Mouse (Mus musculus) olfactory bulb, adult 2 months (tissue): ENCODE measurements around the gene Rab25.

ENCODE experiments used
- CTCF ChIP-seq: fragments of 200-500 bp; IDR thresholded peaks from 2 replicates; pipeline ENCODE4 v1.5.1; 2012; ENCODE audit warnings: low read depth, mild to moderate bottlenecking, low read length, moderate library complexity; ENCODE audit not compliant: insufficient read depth
- POLR2A ChIP-seq: fragments of 200-500 bp; IDR thresholded peaks from 2 replicates; pipeline ENCODE4 v1.6.1; 2012; ENCODE audit warnings: mild to moderate bottlenecking, low read depth, low read length, moderate library complexity; ENCODE audit not compliant: insufficient read depth

- TF ChIP-seq POLR2A (no peak), CTCF (no peak)
Observed at GRCm38 (mm10) chr3:88503505-88503863, 44.6 kb downstream of the Rab25 start.
